Mouse (Mus musculus): Measurements from ENCODE around the gene Hscb.
A peak's percentile ranks its signal among the peaks of the same experiment; 100 is the strongest.

Hscb gene

DNA sequence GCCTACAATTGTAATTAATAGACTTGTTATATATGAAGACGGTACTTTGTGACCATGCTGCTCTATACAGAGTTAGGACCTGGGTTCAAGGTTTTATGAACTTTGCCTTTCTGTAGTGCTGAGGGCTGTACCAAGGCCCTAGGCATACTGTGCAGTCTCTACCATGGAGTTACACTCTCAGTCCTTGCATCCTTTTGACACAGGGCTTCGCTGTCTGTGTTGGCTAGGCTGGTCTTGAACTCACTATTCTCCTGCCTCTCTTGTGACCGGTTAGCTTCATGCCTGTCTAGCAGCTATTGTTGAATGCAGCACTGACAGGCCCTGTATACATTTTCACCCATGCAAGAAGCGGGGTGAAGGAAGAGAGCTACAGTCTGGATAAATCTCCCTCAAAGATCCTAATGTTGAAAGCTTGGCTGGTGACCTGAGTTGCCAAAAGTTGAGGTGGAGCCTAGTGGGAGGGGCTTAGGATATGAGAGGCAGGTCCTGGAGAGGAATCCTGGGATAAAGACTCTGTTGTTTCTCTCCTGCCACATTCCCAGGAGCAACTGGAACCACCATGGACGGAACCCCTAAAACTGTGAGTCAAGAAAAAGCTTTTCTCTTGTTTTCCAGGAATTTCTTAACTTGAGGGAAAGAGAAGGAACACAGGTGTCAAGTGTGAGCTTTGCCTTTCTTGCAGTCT is 8.4 kb downstream of the Hscb start:
- DNase-seq (ENCODE audit: low read depth in 1 of 2, low spot score in 2 of 2) = no peak

DNA sequence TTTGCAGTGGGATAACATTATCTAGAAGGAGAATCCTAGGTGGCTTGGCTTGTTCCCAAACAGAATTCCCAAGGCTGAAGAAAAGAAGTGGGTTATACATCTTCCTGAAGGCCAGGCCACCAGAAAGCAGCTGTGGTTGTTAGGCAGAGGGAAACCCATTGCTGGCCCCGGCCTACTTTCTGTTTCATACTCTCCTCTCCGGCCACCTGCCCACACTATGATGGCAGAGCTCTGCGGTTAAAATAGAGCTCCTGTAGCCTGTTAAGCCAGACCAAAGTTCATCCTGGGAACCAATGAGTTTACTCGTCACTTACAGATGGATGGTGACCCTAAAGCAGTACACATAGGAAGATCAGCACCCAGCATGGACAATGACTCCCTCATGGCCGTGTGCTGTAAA is 12.0 kb downstream of the Hscb start:
- DNase-seq (ENCODE audit: low read depth in 1 of 2, low spot score in 2 of 2) = no peak

DNA sequence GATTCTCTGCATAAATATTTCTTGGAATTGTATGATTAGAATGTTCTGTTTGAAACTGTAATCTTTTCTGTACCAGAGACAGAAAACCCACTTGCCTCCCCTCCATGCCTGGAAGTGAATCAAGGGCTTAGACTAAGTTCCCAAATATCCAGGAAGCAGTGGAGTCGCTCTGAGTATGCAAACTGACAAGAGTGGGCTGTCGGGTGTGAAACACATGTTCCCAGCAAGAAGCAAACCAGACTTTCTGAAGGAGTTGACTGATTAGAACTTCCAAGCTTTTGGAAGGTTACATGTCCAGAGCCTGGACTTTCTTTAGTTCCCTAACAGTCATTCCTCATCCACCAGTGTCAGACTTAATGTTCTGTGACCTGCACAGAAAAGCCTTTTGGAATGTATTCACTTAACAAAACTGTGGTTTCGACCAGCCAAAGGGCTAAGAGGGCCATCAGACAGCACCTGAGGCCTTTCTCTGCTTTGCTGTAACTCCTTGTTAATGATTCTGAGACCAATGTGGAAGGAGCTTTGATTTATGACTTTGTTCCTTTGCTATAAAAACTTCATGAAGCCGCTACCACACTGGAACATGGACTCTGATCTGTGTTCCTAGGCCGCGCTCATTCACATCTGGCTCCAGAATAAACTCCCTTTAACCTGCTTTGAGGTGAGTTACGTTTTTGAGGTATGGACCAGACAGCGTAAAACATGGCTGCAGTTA is 12.6 kb downstream of the Hscb start:
- no peak for DNase-seq (ENCODE audit: low read depth in 1 of 2, low spot score in 2 of 2)

DNA sequence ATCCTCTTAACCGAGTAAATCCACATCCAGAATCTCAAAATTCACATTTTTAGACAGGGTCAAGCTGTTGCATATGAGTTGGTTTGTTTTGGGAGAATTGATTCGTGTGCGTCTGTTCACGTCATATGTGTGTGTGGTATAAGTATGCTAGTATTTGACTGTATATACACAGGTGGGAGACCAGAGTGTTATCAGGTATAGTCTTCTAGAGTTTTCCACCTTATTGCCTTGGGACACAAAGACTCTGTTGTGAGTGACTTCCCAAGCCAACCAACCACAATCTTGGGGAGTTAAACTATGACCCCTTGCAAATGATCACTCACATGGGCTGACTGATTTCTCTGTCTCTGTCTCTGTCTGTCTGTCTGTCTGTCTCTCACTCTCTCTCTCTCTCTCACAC is 15.2 kb downstream of the Hscb start:
- no peak for DNase-seq (ENCODE audit: low read depth in 1 of 2, low spot score in 2 of 2)

DNA sequence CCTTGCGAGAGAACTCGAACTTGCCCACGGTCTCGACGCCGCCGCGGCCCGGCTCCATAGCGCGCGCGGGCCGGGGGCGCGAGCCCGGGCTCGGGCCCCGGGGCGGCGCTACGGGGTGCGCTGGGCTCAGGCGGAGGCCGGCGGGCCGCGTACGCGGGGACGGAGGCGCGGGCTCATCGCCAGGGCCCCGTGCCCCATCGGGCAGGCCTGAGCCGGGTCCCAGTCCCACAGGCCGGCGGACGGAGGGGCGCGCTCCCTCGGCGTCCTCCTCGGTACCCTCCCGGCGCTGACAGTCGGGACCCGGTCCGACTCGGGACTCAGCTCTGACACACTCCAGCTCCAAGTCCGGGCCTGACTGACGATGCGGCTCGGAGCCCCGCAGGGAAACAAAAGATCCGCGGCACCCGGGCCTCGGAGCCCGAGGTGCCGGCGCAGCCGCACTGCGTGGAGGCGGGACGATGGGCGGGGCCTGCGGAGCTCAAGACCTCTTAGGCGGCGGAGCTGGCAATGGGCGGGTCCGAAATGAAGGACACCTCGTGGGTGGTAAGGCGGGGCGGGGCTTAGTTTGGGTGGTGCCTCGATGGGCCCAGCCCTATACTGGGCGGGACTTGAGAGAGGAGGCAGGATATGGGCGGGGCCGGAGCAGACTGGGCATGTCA is 29.8 kb downstream of the Hscb start, which contains the start of gene Ulk1:
Gene Ulk1, minus strand, starts transcription at position 431 of the 659 bp plus-strand sequence.
- peak; percentile 99 to 100 for DNase-seq (ENCODE audit: low read depth in 1 of 2, low spot score in 2 of 2)

DNA sequence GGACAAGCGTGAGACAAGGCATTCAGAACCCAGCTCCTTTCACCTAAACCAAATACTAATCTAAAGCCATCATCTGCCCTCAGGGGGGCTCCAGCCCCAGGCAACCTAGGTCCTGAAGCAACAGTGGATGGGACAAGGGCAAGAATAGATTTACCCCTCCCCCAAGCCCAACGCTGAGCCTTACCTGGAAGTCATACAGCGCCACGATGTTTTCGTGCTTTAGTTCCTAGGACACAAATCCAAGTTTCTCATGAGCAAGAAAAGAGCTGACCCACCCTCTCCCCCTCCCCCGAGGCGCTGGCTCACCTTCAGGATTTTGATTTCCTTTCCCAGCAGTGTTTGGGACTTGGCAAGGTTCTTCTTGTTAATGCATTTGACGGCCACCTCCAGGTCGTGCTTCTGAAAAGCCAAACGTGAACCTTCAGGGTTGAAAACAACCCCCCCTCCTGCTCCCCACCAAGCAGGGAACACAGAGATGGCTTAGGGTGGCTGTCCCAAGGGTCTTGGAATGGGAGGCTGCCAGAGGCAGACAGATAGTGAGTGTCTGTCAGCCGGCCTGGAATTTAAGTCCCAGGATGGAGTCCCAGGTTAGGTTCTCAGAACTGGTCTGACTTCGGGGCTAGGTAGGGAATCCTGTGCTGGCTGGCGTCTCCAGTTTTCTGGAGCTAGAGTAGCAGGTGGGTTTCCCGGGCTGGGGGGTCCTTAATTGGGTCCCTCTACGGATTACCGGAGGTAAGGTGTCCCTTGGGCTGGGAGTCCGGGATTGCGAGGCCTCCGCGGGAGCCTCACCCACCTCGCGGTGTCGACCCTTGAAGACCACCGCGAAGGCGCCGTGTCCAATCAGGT is 30.5 kb downstream of the Hscb start:
- no peak for DNase-seq (ENCODE audit: low read depth in 1 of 2, low spot score in 2 of 2)

DNA sequence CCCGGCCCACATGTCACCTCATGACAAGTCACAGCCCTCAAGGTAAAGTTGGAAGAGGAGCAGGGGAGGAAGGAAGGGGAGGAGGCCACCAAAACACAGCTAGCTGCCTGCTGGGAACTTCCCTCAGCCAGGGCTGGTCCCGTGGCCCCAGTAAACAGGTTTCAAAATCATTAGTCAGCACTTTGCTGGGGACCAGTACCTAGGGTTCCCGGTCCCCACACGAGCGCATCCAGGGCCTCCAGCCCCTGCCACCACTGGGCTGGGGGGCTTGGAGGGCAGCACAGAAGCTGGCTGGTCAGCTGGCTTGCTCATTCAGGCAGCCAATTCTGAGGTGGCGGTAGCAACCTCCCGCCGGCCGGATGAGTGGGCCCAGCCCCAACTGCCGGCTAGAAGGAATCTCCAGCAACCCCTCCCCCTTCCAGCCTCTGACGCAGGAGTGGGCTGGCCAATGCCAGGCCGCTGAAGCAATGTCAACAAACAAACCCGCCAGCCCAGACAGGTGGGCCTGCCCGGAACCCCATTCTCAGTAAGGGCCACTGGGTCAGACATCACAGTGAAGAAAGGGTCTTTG is 31.4 kb downstream of the Hscb start:
- peak; percentile 76 to 90 for DNase-seq (ENCODE audit: low read depth in 1 of 2, low spot score in 2 of 2)

DNA sequence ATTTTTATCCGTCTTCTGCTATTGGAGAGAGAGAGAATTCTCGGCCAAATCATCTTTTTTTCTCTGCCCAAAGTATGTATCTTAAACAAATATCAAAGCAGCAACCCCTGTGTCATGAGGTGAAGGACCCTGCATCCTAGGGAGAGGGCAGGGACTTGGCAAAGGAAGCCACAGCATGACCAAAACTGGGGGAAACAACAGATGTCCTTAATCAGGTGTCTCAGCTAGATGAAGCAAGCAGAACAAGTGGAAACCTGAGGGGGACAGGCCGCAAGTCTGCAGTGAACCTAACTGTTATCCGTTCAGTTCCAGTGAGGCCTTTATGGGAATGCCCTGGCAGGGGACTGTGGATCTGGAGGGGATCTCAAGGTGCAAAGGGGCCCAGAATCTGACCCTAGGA is 32.1 kb downstream of the Hscb start:
- no peak for DNase-seq (ENCODE audit: low read depth in 1 of 2, low spot score in 2 of 2)

DNA sequence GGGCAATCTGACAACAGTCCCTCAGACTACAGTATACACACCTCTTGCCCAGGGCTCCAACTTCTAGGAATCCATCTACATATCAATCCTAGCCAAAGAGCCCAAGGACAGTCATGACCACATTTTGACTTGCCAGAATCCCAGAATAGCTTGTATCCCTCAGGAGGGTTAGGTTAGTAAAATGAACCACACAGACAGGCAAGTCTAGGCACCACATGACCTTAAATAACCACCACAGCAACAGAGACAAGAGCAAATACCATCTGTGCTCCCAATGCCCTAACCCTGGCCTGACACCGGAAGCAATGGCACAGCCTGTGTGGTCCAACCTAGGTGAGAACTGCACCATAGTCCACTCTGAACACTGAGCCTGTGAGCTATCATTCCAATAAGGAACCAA is 32.9 kb downstream of the Hscb start:
- DNase-seq (ENCODE audit: low read depth in 1 of 2, low spot score in 2 of 2) = no peak

DNA sequence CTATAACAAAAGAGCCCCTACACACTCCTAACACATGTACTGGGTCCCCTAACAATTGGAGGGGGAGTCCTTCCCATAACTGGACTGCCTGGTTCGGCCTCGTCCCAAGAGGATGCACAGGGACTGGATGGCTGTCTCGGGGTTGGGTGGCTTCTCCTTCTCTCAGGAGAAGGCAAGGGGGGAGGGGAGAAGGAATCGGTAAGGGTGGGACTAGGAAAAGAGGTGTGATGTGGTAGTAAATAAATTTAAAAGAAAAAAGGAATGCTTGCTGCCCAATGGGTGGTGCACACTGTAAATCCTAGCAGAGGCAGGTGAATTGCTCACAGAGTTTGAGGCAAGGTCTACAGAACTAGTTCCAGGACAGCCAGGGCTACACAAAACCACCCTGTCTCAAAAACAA is 33.4 kb downstream of the Hscb start:
- DNase-seq (ENCODE audit: low read depth in 1 of 2, low spot score in 2 of 2) = no peak

DNA sequence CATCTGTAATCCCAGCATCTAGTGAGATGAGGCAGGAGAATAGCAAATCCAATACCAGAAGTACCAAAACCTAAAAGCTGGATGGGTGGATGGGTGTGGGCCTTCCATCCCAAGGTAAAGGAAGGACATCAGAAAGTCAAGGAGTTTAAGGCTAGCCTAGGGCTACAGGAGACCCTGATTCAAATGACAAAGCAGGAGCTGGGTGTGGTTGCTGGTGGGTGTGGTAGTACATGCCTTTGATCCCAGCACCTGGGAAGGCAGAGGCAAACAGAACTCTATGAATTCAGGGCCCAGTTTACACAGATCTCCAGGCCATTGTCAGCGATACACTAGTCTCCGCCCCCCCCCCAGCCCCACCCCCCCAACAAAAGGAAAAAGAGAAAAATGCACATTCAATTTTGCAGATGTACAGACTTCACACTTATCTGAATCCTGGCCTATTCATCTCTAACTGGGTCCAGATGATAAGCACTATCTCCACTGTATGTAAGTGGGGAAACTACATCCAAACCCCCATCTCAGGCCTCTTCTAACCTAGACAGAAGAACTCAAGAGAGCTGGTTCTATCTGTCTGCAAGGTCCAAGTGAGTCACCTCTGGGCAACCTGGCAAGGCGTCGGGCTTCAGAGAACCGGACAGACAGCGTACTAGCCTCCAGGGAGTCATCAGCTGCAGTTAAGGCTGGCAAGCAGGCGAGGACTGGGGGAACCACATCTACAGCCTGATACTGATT is 35.4 kb downstream of the Hscb start:
- no peak for DNase-seq (ENCODE audit: low read depth in 1 of 2, low spot score in 2 of 2)

DNA sequence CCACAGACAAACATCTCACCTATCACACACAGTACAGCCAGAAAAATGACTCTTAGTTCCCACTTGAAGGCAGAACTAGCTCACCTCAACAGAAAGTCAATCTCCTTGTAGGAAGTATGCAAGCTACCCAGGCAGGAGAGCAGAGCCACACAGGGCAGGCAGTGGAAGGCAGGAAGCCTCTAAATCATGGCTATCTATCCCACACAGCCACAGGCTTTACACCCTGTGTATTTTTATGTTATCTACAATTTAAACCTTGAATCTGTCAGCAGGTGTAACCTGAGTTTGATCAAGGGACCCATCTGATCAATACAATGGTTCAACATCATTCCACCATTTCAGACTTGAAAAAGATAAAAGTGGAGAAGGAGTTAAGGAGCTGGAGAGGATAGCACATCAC is 36.8 kb downstream of the Hscb start:
- no peak for DNase-seq (ENCODE audit: low read depth in 1 of 2, low spot score in 2 of 2)

DNA sequence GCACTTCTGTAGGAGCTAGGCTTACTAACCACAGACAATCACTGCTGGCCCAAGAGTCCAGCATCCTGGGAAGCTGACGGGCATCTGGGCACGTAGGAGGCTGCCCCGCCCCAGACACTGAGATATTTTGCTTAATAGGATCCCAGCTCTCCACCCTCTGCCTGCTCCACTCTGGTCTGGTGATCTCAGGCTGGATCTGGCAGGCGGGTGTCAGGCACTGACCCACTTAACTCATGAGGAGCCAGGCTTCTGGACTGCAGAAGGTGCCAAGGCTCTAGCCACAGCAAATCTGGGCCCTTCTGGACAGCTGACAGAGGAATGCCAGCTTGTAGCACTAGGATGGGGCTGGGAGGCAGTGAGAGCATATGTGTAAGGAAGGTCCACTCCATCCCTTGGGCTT is 37.4 kb downstream of the Hscb start:
- no peak for DNase-seq (ENCODE audit: low read depth in 1 of 2, low spot score in 2 of 2)

DNA sequence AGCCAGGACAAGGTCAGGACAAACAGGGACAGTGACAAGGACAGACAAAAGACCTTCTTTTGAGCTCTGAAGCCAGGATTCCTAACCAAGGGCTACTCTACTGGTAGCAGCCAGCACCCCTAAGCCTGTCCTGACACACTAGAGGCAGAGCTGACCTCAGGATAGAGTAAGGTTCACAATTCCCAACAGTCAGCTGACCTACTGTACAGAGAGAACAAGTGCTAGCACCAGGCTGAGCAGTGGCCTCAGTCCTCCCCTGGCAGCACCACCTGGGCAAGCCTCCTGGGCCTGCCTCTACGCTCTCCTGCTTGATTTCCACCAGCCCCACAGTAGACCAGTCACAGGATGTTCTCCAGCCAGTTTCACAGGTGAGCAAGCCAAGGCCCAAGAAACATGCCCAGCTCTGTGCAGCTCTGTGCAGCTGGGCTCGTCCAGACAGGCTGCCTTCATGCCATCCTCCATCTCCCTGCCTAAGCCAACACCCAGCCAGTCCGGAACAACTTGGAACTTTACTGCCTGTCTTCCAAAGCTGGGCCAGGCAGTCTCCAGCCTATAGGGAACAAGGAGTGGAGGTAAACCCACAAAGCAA is 38.4 kb downstream of the Hscb start:
- DNase-seq (ENCODE audit: low read depth in 1 of 2, low spot score in 2 of 2) = no peak

DNA sequence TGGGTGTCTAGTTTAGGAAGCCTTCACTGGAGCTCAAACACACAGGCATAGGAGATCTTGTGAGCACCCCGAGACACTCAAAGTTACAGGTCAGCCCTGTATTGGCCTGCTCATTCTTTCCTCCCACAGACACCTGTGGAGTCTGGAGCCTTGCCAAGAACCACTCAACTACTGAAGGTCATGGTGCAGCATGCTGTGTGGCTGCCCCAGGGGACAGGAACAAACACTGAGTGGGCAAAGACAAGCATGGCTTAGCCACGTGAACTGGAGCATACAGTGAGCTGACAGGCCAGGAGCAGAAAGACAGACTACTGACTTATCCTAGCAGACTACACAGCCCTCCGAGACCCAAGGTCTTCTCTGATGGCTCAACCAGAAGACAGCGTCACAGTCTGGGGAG is 41.9 kb downstream of the Hscb start:
- DNase-seq (ENCODE audit: low read depth in 1 of 2, low spot score in 2 of 2) = no peak

DNA sequence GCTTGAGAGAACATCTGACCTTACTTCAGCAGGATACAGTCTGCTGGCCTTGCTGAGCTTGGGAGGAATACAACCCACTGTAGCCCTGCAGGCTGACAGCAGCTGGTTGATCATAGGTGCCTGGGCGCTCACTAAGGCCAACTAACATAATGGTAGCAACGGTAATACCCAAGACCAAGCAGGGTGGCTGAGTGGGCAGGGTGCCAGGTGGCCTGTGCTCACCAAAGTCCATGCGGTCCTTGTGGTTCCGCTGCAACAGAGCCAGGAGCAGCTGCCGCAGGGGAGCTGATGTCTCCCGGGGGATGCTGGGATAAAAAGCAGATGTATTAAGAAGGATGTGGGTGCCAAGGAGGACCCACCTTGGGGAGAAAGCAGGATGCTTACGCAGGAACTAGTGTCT is 45.2 kb downstream of the Hscb start:
- no peak for DNase-seq (ENCODE audit: low read depth in 1 of 2, low spot score in 2 of 2)

DNA sequence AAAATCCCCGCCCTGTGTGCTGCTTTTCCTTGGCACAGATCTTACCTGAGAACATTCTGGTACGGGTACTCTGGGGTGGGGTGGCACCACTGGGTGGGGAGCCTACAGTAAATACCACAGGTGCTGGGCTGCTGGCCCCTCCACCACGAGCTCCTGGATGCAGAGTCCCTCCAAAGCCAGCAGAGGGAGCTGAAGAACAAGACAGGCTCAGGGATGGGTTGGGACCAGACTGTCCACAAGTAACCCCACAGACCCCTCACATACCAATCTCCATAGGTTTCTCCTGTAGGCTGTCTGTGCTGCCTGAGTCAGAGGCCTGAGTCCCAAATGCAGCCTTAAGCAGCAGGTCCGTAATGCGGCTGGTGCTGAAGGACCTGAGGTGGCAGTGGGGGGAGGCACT is 50.9 kb downstream of the Hscb start:
- no peak for DNase-seq (ENCODE audit: low read depth in 1 of 2, low spot score in 2 of 2)

DNA sequence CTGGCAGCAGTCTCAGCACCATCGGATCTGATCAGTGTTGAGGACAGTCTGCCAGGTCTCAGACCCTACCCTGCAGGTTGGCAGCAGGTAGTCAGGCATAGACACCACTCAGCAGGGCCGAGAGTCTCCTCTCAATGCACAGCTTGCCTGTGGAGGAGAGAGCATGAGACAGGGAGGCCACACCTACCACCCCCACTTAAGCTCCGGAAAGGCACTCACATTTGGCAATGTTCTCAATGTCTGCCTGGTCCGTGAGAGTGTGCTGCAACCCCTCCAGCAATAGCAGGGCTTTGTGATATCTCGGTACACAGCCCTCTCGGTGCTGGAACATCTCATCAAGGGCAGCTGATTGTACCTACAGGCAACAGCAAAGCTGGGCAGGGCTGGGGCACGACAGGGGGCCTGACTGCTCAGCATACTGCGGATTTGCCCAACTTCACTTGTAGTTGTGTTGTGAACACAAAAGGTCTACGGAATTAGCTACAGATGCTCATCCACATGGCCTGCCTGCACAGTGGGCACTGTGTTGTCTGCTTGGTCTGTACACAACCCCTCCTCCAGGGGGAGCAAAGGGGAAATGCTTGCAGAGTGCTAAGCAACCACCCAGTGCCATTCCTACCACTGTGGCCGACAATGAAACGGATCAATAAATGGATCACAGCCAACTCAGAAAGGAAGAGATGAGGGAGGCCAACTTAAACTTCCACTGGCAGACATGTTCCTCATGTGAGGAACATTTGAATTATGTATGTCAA is 53.3 kb downstream of the Hscb start:
- DNase-seq (ENCODE audit: low read depth in 1 of 2, low spot score in 2 of 2) = no peak

DNA sequence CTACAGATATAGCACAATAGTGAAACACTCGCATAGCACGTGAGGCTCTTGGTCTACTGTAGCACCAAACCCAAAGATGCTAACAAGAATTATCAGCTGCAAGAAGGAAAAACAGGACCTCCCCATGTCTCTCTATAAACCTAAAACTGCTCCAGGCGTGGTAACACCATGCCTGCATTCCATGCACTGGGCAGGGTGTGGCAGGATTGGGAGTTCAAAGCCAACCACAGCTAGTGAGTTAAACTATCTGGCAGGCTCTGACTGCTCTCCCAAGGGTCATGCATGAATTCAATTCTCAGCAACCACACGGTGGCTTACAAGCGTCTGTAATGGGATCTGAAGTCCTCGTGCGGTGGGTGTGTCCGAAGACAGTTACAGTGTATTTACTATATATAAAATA is 56.4 kb downstream of the Hscb start:
- no peak for DNase-seq (ENCODE audit: low read depth in 1 of 2, low spot score in 2 of 2)
